ENCODE assay signal across 8 mouse cellular contexts in the genomic region with DNA sequence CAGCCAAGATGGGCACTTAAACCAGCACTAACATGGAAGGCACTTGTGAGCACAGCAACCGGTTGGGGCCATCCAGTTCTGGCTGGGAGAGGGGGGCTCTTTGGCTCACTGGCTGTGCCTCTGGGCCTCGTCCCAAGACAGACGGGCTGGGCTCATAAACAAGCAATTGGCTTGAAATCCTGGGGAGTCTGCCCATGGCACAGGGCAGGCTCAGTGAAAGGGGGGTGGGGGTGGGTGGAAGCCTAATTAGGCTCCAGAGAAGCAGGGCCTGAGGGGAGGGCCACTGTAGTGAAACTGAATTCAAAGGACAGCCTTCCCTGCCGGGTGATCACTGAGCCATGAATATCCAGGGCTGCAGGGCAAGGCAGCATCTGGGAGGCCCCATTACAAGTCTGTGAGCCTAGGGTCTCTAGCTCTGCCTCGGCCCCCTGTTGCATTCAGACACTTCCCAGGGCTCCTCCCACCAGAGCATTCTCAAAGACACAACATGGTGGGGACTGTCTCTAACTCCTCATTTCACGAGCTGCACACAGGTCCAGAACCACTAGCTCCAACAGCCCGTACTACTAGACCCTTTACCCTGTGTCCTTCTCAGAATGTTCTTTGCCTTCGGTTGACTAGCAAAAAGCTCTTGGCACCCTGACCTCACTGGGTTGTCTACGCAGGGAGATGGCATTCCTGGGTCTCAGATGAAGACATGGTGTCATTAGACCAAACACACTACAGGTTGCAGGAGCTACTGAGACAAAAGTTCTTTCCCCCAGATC. TPM values are rescaled to one million over a fixed set of nuclear protein-coding genes. Genes with fewer than 3 reads are reported as not detected.
DNase-seq lines count a peak whose midpoint lies in the region; ATAC-seq and TF ChIP-seq lines count a peak whose summit lies in the region.

No protein-coding gene starts in this region.

- TF ChIP-seq CTCF in midbrain, postnatal 0 days (IDR thresholded peaks at IDR 0.05): no peak

- no peaks in the 10 kb centered on the region for H3K36me3 ChIP-seq in midbrain, postnatal 0 days (ENCODE audit: insufficient read depth, low read length)

- H3K9ac ChIP-seq in midbrain, postnatal 0 days (replicated peaks; ENCODE audit: low read length, poor library complexity, severe bottlenecking): no peak overlapping the region

- 27% methylated on average over 9 of the region's 9 CpGs for WGBS in midbrain, postnatal 0 days

- 0 out of 2 replicates have a peak overlapping the region, but pooled peaks have one; percentile 12 for H3K27ac ChIP-seq in midbrain, postnatal 0 days (ENCODE audit: low read depth, low read length)

- no peaks in the 10 kb centered on the region for H3K27me3 ChIP-seq in midbrain, postnatal 0 days (ENCODE audit: insufficient read depth, low read length)

- ATAC-seq in cerebellum, adult (ENCODE audit: insufficient number of reproducible peaks, low FRiP score, low TSS enrichment): no peak
- ATAC-seq in midbrain, postnatal 0 days (ENCODE audit: low FRiP score): peak; percentile 86

- peaks cover 11% of the 10 kb centered on the region; the same call in 1 of the 2 replicates for H3K4me1 ChIP-seq in midbrain, postnatal 0 days (ENCODE audit: insufficient read depth, low read length)

- no peak overlapping the region for H3K4me3 ChIP-seq in midbrain, postnatal 0 days (ENCODE audit: low read depth, low read length)

- DNase-seq in cerebellum, adult 18-20 months: peak; percentile 48 to 50
- peak; percentile 72 for DNase-seq in brain, embryonic 18.5 days (ENCODE audit: low read depth, low spot score)
- peak; percentile 64 for DNase-seq in forelimb bud, embryonic 11.5 days (ENCODE audit: low read depth, low spot score)
- DNase-seq in layer of hippocampus, adult 9-11 months: peak; percentile 36
- DNase-seq in midbrain, postnatal 0 days (ENCODE audit: low spot score): peak; percentile 86
- no peak for DNase-seq in thymus, postnatal 10 days (ENCODE audit: low spot score in 2 of 2)
- DNase-seq in T-cell, adult 2 months (ENCODE audit: low spot score): no peak

- no peak overlapping the region for H3K4me2 ChIP-seq in midbrain, postnatal 0 days (ENCODE audit: low read depth, low read length, poor library complexity, severe bottlenecking)

- no peaks in the 10 kb centered on the region for H3K9me3 ChIP-seq in midbrain, postnatal 0 days (ENCODE audit: low read length)

RNA-seq across cellular contexts. Expression of a gene that starts 40.5 kb away (rescaled TPM):
- total RNA-seq in midbrain, postnatal 0 days (2014; rRNA removed): 111 and 124 TPM in 2 replicates
- 74.7 and 76.0 TPM in 2 replicates for polyA plus RNA-seq in midbrain, postnatal 0 days (2015; fragmentation: Nextera tagmentation; extraction: Ambion mirVana)

Comparison
In these comparisons a context has a peak if more than half of its experiments do, and no peak if none do; other contexts are left out.
1. DNase-seq: peak in cerebellum, adult 18-20 months (2 of 2), brain, embryonic 18.5 days (single experiment), forelimb bud, embryonic 11.5 days (single experiment), layer of hippocampus, adult 9-11 months (single experiment) and midbrain, postnatal 0 days (single experiment); none in thymus, postnatal 10 days (0 of 2) and T-cell, adult 2 months (single experiment).